Mouse (Mus musculus) hindbrain, embryonic 11.5 days (tissue): Measurements from ENCODE around the gene Cldn10. TPM values are rescaled to one million over a fixed set of nuclear protein-coding genes. Genes with fewer than 3 reads are reported as not detected.
"Not testable (repeated sequence)": the region's sequence is repeated elsewhere in the genome, so short reads cannot be mapped to it uniquely, and the experiment has no call there.

ENCODE experiments used
- ATAC-seq: fragments of 200-750 bp; cut with Nextera tagmentation; 2 replicates; pipeline ENCODE4 v1.8.0; 2017; ENCODE audit warnings: mild to moderate bottlenecking, moderate TSS enrichment, moderate library complexity; ENCODE audit not compliant: low FRiP score
- DNase-seq: peaks from one replicate; pipeline ENCODE4 v3.0.0-alpha.2; 2015; ENCODE audit warnings: low spot score
- H3K27ac ChIP-seq: fragments of 300-500 bp; sonication (generic); 2 replicates; pipeline ENCODE4 v1.5.1; 2014; ENCODE audit warnings: mild to moderate bottlenecking, low read depth, low read length
- H3K27me3 ChIP-seq: fragments of 300-500 bp; sonication (generic); 2 replicates; pipeline ENCODE4 v1.6.1; 2014; ENCODE audit warnings: mild to moderate bottlenecking, low read length, moderate library complexity, mixed read lengths; ENCODE audit not compliant: control insufficient read depth, insufficient read depth
- H3K36me3 ChIP-seq: fragments of 300-500 bp; sonication (generic); 2 replicates; pipeline ENCODE4 v1.6.1; 2014; ENCODE audit warnings: mild to moderate bottlenecking, low read length, moderate library complexity, mixed read lengths; ENCODE audit not compliant: control insufficient read depth, insufficient read depth
- H3K4me1 ChIP-seq: fragments of 300-500 bp; sonication (generic); replicated peaks from 2 replicates; pipeline ENCODE4 v1.6.1; 2014; ENCODE audit warnings: low read length, mixed read lengths; ENCODE audit not compliant: control insufficient read depth, insufficient read depth
- H3K4me2 ChIP-seq: fragments of 300-500 bp; sonication (generic); replicated peaks from 2 replicates; pipeline ENCODE4 v1.6.1; 2014; ENCODE audit warnings: mild to moderate bottlenecking, low read depth, low read length
- H3K4me3 ChIP-seq: fragments of 300-500 bp; sonication (generic); 2 replicates; pipeline ENCODE4 v1.5.1; 2014; ENCODE audit warnings: low read depth, low read length
- H3K9ac ChIP-seq: fragments of 300-500 bp; sonication (generic); 2 replicates; pipeline ENCODE4 v1.6.1; 2014; ENCODE audit warnings: low read depth, low read length
- H3K9me3 ChIP-seq: fragments of 300-500 bp; sonication (generic); 2 replicates; pipeline ENCODE4 v1.6.1; 2016; ENCODE audit warnings: low read length; ENCODE audit not compliant: control insufficient read depth
- WGBS: fragments of 180-500 bp; shearing (Covaris S2); extraction: QIAGEN DNeasy Blood & Tissue Kit; methylation state at CpG from one replicate; pipeline ENCODE4 v1.1.7; 2014; 5-methylcytosine and 5-hydroxymethylcytosine counted together
- polyA plus RNA-seq: library from polyadenylated mRNA; unstranded; fragments of >200 nt; fragmentation: Nextera tagmentation; extraction: Ambion mirVana; gene quantifications from 2 replicates; pipeline ENCODE4 v1.2.1, GENCODE M21; 2014

The Cldn10 gene
- polyA plus RNA-seq, 1 experiment from 2014 or later: 0.99 TPM

- DNase-seq, H3K36me3 ChIP-seq, H3K4me1 ChIP-seq, ATAC-seq, H3K9me3 ChIP-seq, H3K4me2 ChIP-seq, H3K9ac ChIP-seq, H3K27me3 ChIP-seq, H3K27ac ChIP-seq, H3K4me3 ChIP-seq: not testable (repeated sequence)
- 96% methylated on average over 13 of the region's 13 CpGs for whole genome bisulfite sequencing
Measured at GRCm38 (mm10) chr14:118763362-118763761, 24.3 kb upstream of the Cldn10 start.

DNA sequence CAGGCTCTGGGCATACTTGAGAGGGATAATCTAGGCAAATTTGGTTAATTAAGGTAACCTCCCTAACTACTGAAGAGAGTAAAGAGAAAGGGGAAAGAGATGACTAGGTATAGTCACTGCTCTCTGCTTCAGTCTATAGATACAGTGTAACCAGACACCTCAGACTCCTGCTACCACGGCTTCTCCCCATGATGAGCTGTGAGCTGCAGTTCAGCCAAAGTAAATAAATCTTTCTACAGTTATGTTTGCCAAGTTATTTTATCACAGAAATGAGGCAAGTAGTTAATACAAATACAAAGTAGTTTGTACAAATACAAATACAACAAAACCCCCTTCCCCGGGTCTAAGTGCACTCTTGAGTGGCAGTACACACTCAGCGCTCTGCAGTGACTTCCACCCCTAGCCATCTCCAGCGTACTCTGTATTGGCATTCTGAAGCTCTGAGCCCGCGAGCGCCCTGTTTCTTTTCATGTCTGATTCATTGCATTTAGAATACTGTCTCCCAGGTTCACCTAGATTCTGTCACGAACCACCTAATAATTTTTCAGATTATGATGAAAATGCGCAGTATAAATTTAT is 23.7 kb upstream of the Cldn10 start:
- H3K9ac ChIP-seq: no peak overlapping the region
- H3K9me3 ChIP-seq: no peaks in the 10 kb centered on the region
- ATAC-seq: no peak
- H3K4me3 ChIP-seq: no peak overlapping the region
- H3K27me3 ChIP-seq: no peaks in the 10 kb centered on the region; the same call in 1 of the 2 replicates
- H3K36me3 ChIP-seq: no peaks in the 10 kb centered on the region
- H3K4me1 ChIP-seq: no peaks in the 10 kb centered on the region
- no peak overlapping the region for H3K27ac ChIP-seq
- no peak for DNase-seq
- no peak overlapping the region for H3K4me2 ChIP-seq
- 88% methylated on average over 9 of the region's 9 CpGs for WGBS

- WGBS: 85% methylated on average over 7 of the region's 7 CpGs
Measured at GRCm38 (mm10) chr14:118765306-118765705, 22.4 kb upstream of the Cldn10 start.

DNA sequence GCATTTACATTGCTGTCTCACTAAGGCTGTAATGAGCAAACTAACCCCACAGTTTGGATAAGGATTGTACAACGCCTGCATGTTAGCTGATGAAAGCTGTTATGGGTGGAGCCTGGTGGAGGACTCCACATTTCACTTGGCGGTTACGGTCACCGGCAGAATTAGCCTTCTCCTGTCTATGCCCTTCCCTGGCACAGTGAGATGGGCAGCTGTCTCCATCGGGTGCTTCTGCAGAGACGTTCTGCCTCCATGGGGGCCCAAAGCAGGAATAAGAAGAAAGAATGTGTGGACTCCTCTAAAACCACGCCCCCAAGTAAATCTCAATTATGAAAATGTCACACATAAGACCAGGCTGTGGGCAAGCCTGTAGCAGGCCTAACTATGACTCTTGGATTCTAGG is 21.8 kb upstream of the Cldn10 start:
- Histone ChIP-seq H3K9me3 (no peaks in the 10 kb centered on the region), H3K4me2 (no peak overlapping the region), H3K4me3 (no peak overlapping the region), H3K36me3 (no peaks in the 10 kb centered on the region), H3K4me1 (no peaks in the 10 kb centered on the region), H3K27me3 (no peaks in the 10 kb centered on the region; the same call in 1 of the 2 replicates), H3K27ac (no peak overlapping the region), H3K9ac (no peak overlapping the region)
- no peak for ATAC-seq
- 82% methylated on average over 7 of the region's 7 CpGs for WGBS
- DNase-seq: no peak

More at GRCm38 (mm10) chr14:118765306-118765705, 22.4 kb upstream of the Cldn10 start:
- DNase-seq: no peak
- Histone ChIP-seq H3K4me2 (no peak overlapping the region), H3K9me3 (no peaks in the 10 kb centered on the region), H3K4me3 (no peak overlapping the region), H3K27ac (no peak overlapping the region), H3K4me1 (no peaks in the 10 kb centered on the region), H3K36me3 (no peaks in the 10 kb centered on the region), H3K27me3 (no peaks in the 10 kb centered on the region; the same call in 1 of the 2 replicates), H3K9ac (no peak overlapping the region)
- no peak for ATAC-seq

GRCm38 (mm10) chr14:118766368-118766767 is 21.3 kb upstream of the Cldn10 start:
- H3K4me3 ChIP-seq: no peak overlapping the region
- 82% methylated on average over 5 of the region's 5 CpGs for WGBS
- no peak overlapping the region for H3K27ac ChIP-seq
- no peaks in the 10 kb centered on the region for H3K4me1 ChIP-seq
- no peak overlapping the region for H3K9ac ChIP-seq
- no peak for ATAC-seq
- no peaks in the 10 kb centered on the region; the same call in 1 of the 2 replicates for H3K27me3 ChIP-seq
- DNase-seq: no peak
- no peak overlapping the region for H3K4me2 ChIP-seq
- no peaks in the 10 kb centered on the region for H3K36me3 ChIP-seq
- H3K9me3 ChIP-seq: no peaks in the 10 kb centered on the region

- DNase-seq (peak; percentile 84), ATAC-seq (peak; percentile 90)
- Histone ChIP-seq H3K4me1 (no peaks in the 10 kb centered on the region), H3K4me3 (no peak overlapping the region), H3K27me3 (no peaks in the 10 kb centered on the region; the same call in 1 of the 2 replicates), H3K9ac (no peak overlapping the region), H3K27ac (no peak overlapping the region), H3K9me3 (no peaks in the 10 kb centered on the region), H3K36me3 (no peaks in the 10 kb centered on the region), H3K4me2 (no peak overlapping the region)
- 37% methylated on average over 14 of the region's 14 CpGs for WGBS
Measured at GRCm38 (mm10) chr14:118767673-118768353, 19.9 kb upstream of the Cldn10 start.

- Histone ChIP-seq H3K27ac (no peak overlapping the region), H3K4me3 (no peak overlapping the region), H3K4me2 (no peak overlapping the region), H3K4me1 (no peaks in the 10 kb centered on the region), H3K9me3 (no peaks in the 10 kb centered on the region), H3K9ac (no peak overlapping the region), H3K27me3 (no peaks in the 10 kb centered on the region; the same call in 1 of the 2 replicates), H3K36me3 (no peaks in the 10 kb centered on the region)
- ATAC-seq: no peak; the same call in 1 of the 2 replicates
- DNase-seq: no peak
- 49% methylated on average over 17 of the region's 17 CpGs for WGBS
Measured at GRCm38 (mm10) chr14:118768354-118768713, 19.4 kb upstream of the Cldn10 start.

DNA sequence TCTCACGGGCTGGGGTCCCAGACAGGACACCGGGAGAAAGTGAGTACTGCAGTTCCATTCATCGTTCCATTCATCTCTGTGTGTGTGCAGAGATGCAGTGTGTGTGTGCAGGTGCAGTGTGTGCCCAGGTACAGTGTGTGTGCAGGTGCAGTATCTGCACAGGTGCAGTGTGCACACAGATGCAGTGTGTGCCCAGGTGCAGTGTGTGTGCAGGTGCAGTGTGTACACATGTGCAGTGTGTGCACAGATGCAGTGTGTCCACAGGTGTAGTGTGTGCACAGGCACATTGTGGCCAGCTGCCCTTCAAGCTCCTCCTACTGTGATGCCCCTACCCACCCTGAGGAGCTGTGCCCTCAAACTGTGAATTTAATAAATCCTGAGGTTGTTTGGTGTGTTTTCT is 14.0 kb upstream of the Cldn10 start:
- DNase-seq (no peak), ATAC-seq (0 out of 2 replicates have a peak, but pooled peaks have one; percentile 27)
- no peaks in the 10 kb centered on the region for H3K4me1 ChIP-seq
- no peak overlapping the region for H3K4me3 ChIP-seq
- H3K9me3 ChIP-seq: no peaks in the 10 kb centered on the region
- H3K36me3 ChIP-seq: no peaks in the 10 kb centered on the region
- WGBS: 88% methylated on average over 3 of the region's 3 CpGs
- no peaks in the 10 kb centered on the region for H3K27me3 ChIP-seq
- H3K9ac ChIP-seq: no peak overlapping the region
- H3K27ac ChIP-seq: no peak overlapping the region
- H3K4me2 ChIP-seq: no peak overlapping the region
